Mouse (Mus musculus) adrenal gland, postnatal 10 days (tissue): ENCODE data around the gene Cops8. TPM values are rescaled to one million over a fixed set of nuclear protein-coding genes. Genes with fewer than 3 reads are reported as not detected.

Source experiments
- DNase-seq: peaks from one replicate; pipeline ENCODE4 v3.0.0; 2021; ENCODE audit warnings: mixed read lengths
- long read RNA-seq, 2 experiments: library from polyadenylated mRNA; stranded (forward); transcript quantifications; one replicate each; pipeline ENCODE4 v2.0.0; 2021
- total RNA-seq, 2 experiments: library from RNA; stranded (reverse); gene quantifications; 2 replicates each; pipeline ENCODE4 v1.2.3; 2021

Cops8 gene
- total RNA-seq = 10 to 100 TPM; 67.0 to 71.7 TPM
- long read RNA-seq, experiment 1, transcript Cops8-201 (8 exons, 2,287 nt) = major isoform, 103 of 118 reads
- long read RNA-seq, experiment 1, partial matches to known transcripts = 7 of 118 reads
- long read RNA-seq, experiment 1, other reads (novel, unspliced or antisense) = 8 of 118 reads
- long read RNA-seq, experiment 2, transcript Cops8-201 (8 exons, 2,287 nt) = major isoform, 56 of 64 reads
- long read RNA-seq, experiment 2, partial matches to known transcripts = 0 of 64 reads
- long read RNA-seq, experiment 2, other reads (novel, unspliced or antisense) = 6 of 64 reads

GRCm38 (mm10) chr1:90602759-90603560 is at the start of gene Cops8:
Gene Cops8, plus strand, starts transcription at chr1:90602981.
- peak; percentile 99 for DNase-seq

- peak; percentile 9 for DNase-seq
Observed at GRCm38 (mm10) chr1:90557140-90557539, 45.6 kb upstream of the Cops8 start.

GRCm38 (mm10) chr1:90560942-90561726 is 41.6 kb upstream of the Cops8 start:
- peak; percentile 25 for DNase-seq

- no peak for DNase-seq
Observed at GRCm38 (mm10) chr1:90563945-90564344, 38.8 kb upstream of the Cops8 start.

GRCm38 (mm10) chr1:90566664-90567440 is 35.9 kb upstream of the Cops8 start:
- peak; percentile 32 for DNase-seq

- DNase-seq = no peak
Observed at GRCm38 (mm10) chr1:90573831-90574230, 28.9 kb upstream of the Cops8 start.

- DNase-seq = no peak
Observed at GRCm38 (mm10) chr1:90574845-90575244, 27.9 kb upstream of the Cops8 start.

- DNase-seq = no peak
Observed at GRCm38 (mm10) chr1:90577417-90577816, 25.4 kb upstream of the Cops8 start.

- DNase-seq = no peak
Observed at GRCm38 (mm10) chr1:90582635-90583034, 20.1 kb upstream of the Cops8 start.

- peak; percentile 88 for DNase-seq
Observed at GRCm38 (mm10) chr1:90588021-90588734, 14.6 kb upstream of the Cops8 start.

- peak; percentile 63 for DNase-seq
Observed at GRCm38 (mm10) chr1:90590797-90591196, 12.0 kb upstream of the Cops8 start.

- peak; percentile 90 for DNase-seq
Observed at GRCm38 (mm10) chr1:90592784-90593183, 10.0 kb upstream of the Cops8 start.

- peak; percentile 36 for DNase-seq
Observed at GRCm38 (mm10) chr1:90599226-90599625, 3.6 kb upstream of the Cops8 start.

- DNase-seq = no peak
Observed at GRCm38 (mm10) chr1:90601096-90601495, 1.7 kb upstream of the Cops8 start.

GRCm38 (mm10) chr1:90603561-90603887 is 743 bp downstream of the Cops8 start:
- DNase-seq = no peak

- no peak for DNase-seq
Observed at GRCm38 (mm10) chr1:90609363-90609762, 6.6 kb downstream of the Cops8 start.

- DNase-seq = peak; percentile 68
Observed at GRCm38 (mm10) chr1:90617258-90617657, 14.5 kb downstream of the Cops8 start.

- DNase-seq = peak; percentile 33
Observed at GRCm38 (mm10) chr1:90633415-90634030, 30.7 kb downstream of the Cops8 start.

GRCm38 (mm10) chr1:90634205-90634745 is 31.5 kb downstream of the Cops8 start:
- DNase-seq = no peak

- no peak for DNase-seq
Observed at GRCm38 (mm10) chr1:90638335-90638734, 35.6 kb downstream of the Cops8 start.
